ENCODE assay signal across 8 mouse cellular contexts in genomic region chr10:89873146-89873950, GRCm38 (mm10). TPM values are rescaled to one million over a fixed set of nuclear protein-coding genes. Genes with fewer than 3 reads are reported as not detected.
DNase-seq lines count a peak whose midpoint lies in the region; ATAC-seq and TF ChIP-seq lines count a peak whose summit lies in the region.

Gene Anks1b (plus strand): TSS chr10:89873509.

- DNase-seq in WW6 (ENCODE audit: low read depth, low spot score) = peak; percentile 45
- peak; percentile 73 for DNase-seq in cerebellum, adult 11 months
- peak; percentile 73 for DNase-seq in forebrain, embryonic 14.5 days (ENCODE audit: low spot score)
- DNase-seq in left cerebral cortex, adult 2 months (ENCODE audit: extremely low spot score in 1 of 2, low spot score in 2 of 2) = peak; percentile 76 to 80
- peak; percentile 72 to 83 for DNase-seq in right cerebral cortex, postnatal 36 days (ENCODE audit: low spot score in 2 of 2)
- no peak for DNase-seq in natural killer cell, adult 2 months (ENCODE audit: low spot score in 2 of 2)

- no peaks in the 10 kb centered on the region for H3K9me3 ChIP-seq in forebrain, embryonic 14.5 days (replicated peaks; ENCODE audit: control insufficient read depth, low read length)
- no peaks in the 10 kb centered on the region for H3K9me3 ChIP-seq in hindbrain, embryonic 13.5 days
- no peaks in the 10 kb centered on the region for H3K9me3 ChIP-seq in megakaryocyte, embryonic 14.5 days

- H3K36me3 ChIP-seq in forebrain, embryonic 14.5 days (ENCODE audit: control insufficient read depth, insufficient read depth, low read length) = no peaks in the 10 kb centered on the region
- no peaks in the 10 kb centered on the region for H3K36me3 ChIP-seq in hindbrain, embryonic 13.5 days
- no peaks in the 10 kb centered on the region for H3K36me3 ChIP-seq in megakaryocyte, embryonic 14.5 days (replicated peaks; ENCODE audit: low read length)

- TF ChIP-seq CTCF in left cerebral cortex, adult 2 months (IDR thresholded peaks at IDR 0.05) = no peak

- H3K9ac ChIP-seq in forebrain, embryonic 14.5 days (ENCODE audit: low read length) = peak within 1 kb of the TSS; percentile 89
- H3K9ac ChIP-seq in hindbrain, embryonic 13.5 days = peak within 1 kb of the TSS; percentile 90

- peak within 1 kb of the TSS; percentile 97 for H3K27ac ChIP-seq in forebrain, embryonic 14.5 days (ENCODE audit: low read depth, low read length)
- H3K27ac ChIP-seq in hindbrain, embryonic 13.5 days = peak within 1 kb of the TSS; percentile 97
- H3K27ac ChIP-seq in left cerebral cortex, adult 2 months = peak within 1 kb of the TSS; percentile 98

- intact Hi-C loops in left cerebral cortex, adult 2 months (cut with DNase I) = loop anchor here (5.0 to 10.0 kb wide), 3 partner anchors 121 to 169 kb away; partner anchors contain the start of gene Actr6

- no peaks in the 10 kb centered on the region for H3K27me3 ChIP-seq in forebrain, embryonic 14.5 days (replicated peaks; ENCODE audit: control insufficient read depth, insufficient read depth, low read length)
- no peaks in the 10 kb centered on the region for H3K27me3 ChIP-seq in hindbrain, embryonic 13.5 days
- H3K27me3 ChIP-seq in megakaryocyte, embryonic 14.5 days (replicated peaks) = peaks cover 32% of the 10 kb centered on the region

- H3K4me3 ChIP-seq in forebrain, embryonic 14.5 days (ENCODE audit: low read depth, low read length) = peak within 1 kb of the TSS; percentile 77
- peak within 1 kb of the TSS; percentile 79 for H3K4me3 ChIP-seq in hindbrain, embryonic 13.5 days
- peak within 1 kb of the TSS; percentile 83 for H3K4me3 ChIP-seq in left cerebral cortex, adult 2 months
- H3K4me3 ChIP-seq in megakaryocyte, embryonic 14.5 days (replicated peaks) = peak within 1 kb of the TSS; percentile 91

- 1% methylated on average over 47 of the region's 48 CpGs for WGBS in forebrain, embryonic 14.5 days
- WGBS in hindbrain, embryonic 13.5 days = under 1% methylated on average over 43 of the region's 48 CpGs

- peak within 1 kb of the TSS; percentile 59 for H3K4me2 ChIP-seq in forebrain, embryonic 14.5 days (ENCODE audit: low read length)
- peak within 1 kb of the TSS; percentile 79 for H3K4me2 ChIP-seq in hindbrain, embryonic 13.5 days

- H3K4me1 ChIP-seq in forebrain, embryonic 14.5 days (ENCODE audit: control insufficient read depth, insufficient read depth, low read length) = peaks cover 7% of the 10 kb centered on the region; the same call in 1 of the 2 replicates
- H3K4me1 ChIP-seq in hindbrain, embryonic 13.5 days (replicated peaks) = peaks cover 20% of the 10 kb centered on the region
- H3K4me1 ChIP-seq in megakaryocyte, embryonic 14.5 days = peaks cover 25% of the 10 kb centered on the region

- peak; percentile 88 for ATAC-seq in forebrain, embryonic 14.5 days
- ATAC-seq in hindbrain, embryonic 13.5 days (ENCODE audit: low FRiP score) = peak; percentile 90

RNA-seq across cellular contexts. Expression of gene Anks1b, which starts in this region (rescaled TPM):
- polyA plus RNA-seq in forebrain, embryonic 14.5 days (2014; fragmentation: Nextera tagmentation; extraction: Ambion mirVana) = 36.0 and 48.3 TPM in 2 replicates
- 52.2 and 55.0 TPM in 2 replicates for polyA plus RNA-seq in hindbrain, embryonic 13.5 days (2015; fragmentation: Nextera tagmentation; extraction: Ambion mirVana)
- total RNA-seq in left cerebral cortex, adult 2 months (2021) = 100 to 1,000 TPM; 472 to 474 TPM
- polyA plus RNA-seq in megakaryocyte, embryonic 14.5 days (2012; ENCODE audit: insufficient read depth, low replicate concordance) = not detected in 2 replicates

Comparison
In these comparisons a context has a peak if more than half of its experiments do, and no peak if none do; other contexts are left out.
1. RNA of gene Anks1b (polyA plus RNA-seq): 52.2 to 55.0 TPM in hindbrain, embryonic 13.5 days and 36.0 to 48.3 TPM in forebrain, embryonic 14.5 days; not detected in megakaryocyte, embryonic 14.5 days; every median in the first group is over 10 times any median in the second.
2. DNase-seq: peak in WW6 (single experiment), cerebellum, adult 11 months (single experiment), forebrain, embryonic 14.5 days (single experiment), left cerebral cortex, adult 2 months (2 of 2) and right cerebral cortex, postnatal 36 days (2 of 2); none in natural killer cell, adult 2 months (0 of 2).
3. Peak in every context shown above with its lines, with median percentiles within 50 percentile points of each other: H3K27ac ChIP-seq and H3K4me3 ChIP-seq.